Mouse (Mus musculus): Measurements from ENCODE around the gene Rpp14.

The Rpp14 gene

GRCm38 (mm10) chr14:8080165-8080679 lies at the start of gene Rpp14:
TSS of gene Rpp14 (plus strand) at chr14:8080367.
- DNase-seq (ENCODE audit: low read depth in 1 of 2, low spot score in 2 of 2) = peak; percentile 81 to 93

- no peak for DNase-seq (ENCODE audit: low read depth in 1 of 2, low spot score in 2 of 2)
Observed at GRCm38 (mm10) chr14:8030535-8030934, 49.6 kb upstream of the Rpp14 start.

DNA sequence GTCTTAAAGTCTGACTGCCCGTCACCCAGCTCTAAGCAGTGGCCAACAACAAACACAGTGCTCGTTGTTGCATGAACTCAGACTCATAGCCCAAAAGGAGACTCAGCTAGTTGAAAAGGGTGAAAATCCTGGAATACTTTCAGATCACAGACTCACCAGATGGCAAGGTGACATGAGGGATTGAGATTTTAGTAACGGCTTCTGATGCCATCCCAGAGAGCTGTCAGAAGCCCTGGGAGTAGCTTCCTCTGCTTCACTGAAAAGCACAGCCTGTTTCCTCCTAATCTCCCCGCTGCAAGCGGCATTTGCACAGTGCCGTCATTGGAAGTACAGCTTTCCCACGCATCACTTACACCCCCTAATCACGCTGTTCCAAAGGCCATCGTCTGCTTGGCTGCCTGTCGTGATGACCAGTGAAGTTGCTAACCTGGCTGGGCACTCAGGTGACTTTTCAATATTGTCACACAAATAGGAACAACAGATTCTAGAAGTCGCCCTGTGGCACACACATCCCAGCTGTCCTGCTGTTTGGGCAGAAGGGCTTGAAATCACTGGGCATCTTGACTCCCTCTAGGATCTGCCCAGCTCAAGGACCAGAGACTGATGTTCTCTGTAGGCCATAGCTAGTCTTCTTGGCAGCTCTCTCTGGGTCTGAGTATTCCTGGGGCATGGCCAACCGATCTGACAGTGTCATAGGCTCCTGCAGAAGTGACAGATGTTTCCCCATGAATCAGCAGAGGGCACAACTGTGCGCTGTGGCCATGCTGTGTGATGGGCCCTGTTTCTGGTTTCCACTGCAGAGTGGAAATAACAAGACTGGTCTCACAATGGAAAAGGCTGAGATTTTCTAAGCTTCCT lies 47.9 kb upstream of the Rpp14 start:
- DNase-seq (ENCODE audit: low read depth in 1 of 2, low spot score in 2 of 2) = no peak

GRCm38 (mm10) chr14:8034561-8034960 lies 45.6 kb upstream of the Rpp14 start:
- no peak for DNase-seq (ENCODE audit: low read depth in 1 of 2, low spot score in 2 of 2)

DNA sequence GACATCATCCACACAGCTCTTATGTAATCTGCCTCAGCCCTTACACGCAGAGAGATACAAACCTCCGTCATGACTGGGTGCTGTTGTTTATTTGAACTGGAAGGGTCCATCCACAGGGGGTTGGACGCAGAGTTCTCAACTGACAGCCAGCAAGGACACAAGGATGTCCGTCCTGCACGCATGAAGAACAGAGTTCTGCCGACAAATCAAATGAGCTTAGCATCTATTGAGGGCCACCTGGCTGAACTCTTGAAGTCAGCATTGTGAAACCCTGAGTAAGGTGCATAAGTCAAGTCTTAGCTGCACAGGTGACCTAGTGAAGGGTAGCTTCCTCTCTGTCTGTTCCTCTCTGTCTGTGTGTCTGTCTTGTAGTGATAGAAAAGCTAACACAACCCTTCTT lies 44.2 kb upstream of the Rpp14 start:
- no peak for DNase-seq (ENCODE audit: low read depth in 1 of 2, low spot score in 2 of 2)

- DNase-seq (ENCODE audit: low read depth in 1 of 2, low spot score in 2 of 2) = no peak
Observed at GRCm38 (mm10) chr14:8036406-8036805, 43.8 kb upstream of the Rpp14 start.

DNA sequence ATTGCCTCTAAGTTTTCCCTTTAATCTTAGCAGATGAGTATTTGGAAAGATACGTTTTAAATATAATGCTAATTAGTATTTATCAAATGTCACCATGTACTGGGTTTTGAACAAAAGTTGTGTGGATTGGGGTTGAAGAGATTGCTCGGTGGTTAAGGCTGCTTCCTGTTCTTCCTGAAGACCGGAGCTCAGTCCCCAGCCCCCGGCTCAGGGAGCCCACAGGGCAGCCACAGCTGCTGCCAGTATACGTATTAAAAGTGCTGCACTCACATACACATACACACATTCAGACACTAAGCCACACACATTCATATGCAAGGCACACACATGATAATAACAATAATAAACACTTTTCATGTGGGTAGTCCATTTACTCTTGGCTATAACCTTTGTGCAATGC lies 42.0 kb upstream of the Rpp14 start:
- DNase-seq (ENCODE audit: low read depth in 1 of 2, low spot score in 2 of 2) = no peak

DNA sequence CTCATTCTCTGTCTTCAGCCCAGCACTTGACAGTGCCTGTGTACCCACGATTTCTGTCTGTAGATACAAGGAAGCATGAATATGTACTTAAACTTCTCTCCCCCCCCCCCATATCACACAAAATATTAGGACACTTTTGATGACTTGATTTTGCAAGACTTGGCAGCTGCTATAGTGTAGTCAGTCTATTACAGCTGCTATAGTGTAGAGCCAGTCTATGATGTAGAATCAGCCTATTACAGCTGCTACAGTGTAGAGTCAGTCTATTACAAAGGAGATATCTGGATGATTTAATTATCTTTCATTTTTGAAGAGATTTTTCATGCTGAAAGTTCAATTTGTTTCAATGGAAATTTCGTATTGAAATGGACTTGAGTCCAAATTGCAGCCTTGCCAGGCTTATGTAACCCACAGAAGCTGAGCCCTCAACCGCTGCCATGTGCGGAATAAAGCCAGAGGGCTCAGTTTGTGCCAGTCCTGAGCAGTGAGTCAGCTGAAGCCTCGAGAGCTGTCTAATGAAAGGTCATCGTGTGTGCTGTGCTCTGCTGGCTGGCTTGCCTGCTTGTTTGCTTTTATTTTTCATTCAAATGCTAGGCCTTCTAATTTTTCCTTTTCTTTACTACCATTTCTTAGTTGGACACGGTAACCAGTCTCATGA lies 41.2 kb upstream of the Rpp14 start:
- DNase-seq (ENCODE audit: low read depth in 1 of 2, low spot score in 2 of 2) = no peak

DNA sequence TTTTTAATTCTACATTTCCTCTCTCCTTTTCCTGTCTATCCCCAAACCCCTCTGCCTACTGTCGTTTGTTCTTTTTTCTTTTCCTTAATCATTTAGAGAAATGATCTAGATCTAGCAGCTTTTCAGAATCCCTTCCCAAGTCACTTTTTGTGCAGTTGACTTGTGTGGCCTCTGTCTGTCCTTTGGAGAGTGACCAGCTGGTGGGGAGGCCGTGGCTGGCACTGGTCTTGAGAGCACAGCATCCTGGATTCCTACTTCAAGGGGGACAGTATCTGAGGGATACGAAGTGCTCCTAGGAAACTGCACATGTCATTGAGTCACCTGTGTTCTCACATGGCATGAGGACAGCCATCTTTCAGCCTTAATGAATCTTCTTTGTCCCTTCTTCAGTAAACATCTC lies 40.0 kb upstream of the Rpp14 start:
- no peak for DNase-seq (ENCODE audit: low read depth in 1 of 2, low spot score in 2 of 2)

DNA sequence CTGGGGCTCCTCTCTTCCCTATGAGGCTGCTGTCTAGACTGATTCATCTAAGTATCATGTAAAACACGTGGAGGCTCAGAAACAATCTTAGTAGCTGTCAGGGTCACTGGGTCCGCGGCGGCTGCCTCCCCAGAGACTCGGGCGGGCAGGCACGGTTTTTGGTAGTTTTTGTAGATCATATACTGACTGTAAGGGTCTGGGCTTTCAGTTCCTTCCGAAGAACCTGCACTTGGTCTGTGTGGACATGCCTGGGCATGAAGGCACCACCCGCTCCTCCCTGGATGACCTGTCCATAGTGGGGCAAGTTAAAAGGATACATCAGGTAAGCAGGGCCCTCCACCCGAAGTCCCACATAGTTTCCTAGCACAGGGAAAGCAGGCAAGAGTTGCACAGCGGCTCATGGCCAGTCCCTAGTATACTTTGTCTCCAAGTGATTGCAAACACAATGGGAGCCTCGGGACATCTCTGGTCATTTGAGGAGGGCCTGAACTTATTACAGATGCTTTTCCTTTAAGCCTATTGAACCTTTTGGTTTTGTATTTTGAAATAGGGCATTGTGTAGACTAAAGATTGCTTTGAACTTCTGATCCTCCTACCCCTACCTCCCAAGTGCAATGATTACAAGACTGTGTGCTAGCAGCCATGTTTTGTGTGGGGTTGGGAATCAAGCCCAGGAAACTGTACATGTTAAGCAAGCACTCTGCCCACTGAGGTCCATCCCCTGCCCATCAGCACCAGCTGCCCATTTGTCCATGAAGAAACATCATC lies 39.1 kb upstream of the Rpp14 start:
- DNase-seq (ENCODE audit: low read depth in 1 of 2, low spot score in 2 of 2) = no peak

DNA sequence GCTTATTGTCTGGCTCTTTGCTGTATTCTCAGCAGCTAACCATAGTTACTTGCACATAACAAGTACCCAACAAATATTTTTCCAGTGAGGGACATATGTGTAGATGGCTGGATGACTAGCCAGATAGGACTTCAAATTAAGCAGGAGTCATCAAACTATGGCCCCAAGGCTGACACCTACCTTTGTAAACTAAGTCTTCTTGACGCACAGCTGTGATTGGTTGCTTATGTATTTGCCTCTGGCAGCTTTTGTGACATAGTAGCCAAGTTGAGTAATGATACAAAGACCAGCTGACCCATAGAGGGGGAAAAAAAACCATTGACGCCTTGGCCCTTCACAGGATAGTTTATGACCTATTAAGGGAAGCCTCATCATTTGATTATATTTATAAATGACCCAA lies 38.0 kb upstream of the Rpp14 start:
- DNase-seq (ENCODE audit: low read depth in 1 of 2, low spot score in 2 of 2) = no peak

DNA sequence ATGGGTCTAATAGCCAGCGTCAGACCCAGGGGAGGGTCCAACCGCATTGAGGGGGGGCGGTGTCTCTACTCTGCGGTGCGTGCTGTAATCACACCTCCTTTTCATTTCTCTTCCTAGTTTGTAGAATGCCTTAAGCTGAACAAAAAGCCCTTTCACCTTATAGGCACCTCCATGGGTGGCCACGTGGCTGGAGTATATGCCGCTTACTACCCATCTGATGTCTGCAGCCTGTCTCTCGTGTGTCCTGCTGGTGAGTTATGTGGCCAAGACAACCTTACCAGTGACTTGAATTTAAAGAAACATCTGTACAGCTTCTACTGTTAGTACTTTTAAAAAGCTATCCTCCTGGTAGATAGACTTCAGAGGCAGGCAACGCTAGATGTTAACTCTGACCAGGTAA lies 37.6 kb upstream of the Rpp14 start:
- DNase-seq (ENCODE audit: low read depth in 1 of 2, low spot score in 2 of 2) = no peak

DNA sequence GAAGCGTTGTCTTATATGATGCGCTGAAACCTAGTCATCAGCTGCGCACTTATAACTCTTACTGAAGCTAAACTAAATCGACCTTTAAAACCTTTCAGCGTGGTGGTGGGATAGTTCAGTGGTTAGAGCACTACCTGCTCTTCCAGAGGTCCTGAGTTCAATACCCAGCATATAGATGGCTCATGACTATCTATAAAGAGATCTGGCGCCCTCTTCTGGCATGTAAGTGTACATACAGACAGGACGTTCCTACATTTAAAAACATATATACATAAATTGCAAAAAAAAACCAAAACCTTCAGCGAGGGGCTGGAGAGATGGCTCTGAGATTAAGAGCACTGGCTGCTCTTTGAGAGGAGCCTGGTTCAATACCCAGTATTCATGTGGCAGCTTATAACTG lies 35.8 kb upstream of the Rpp14 start:
- DNase-seq (ENCODE audit: low read depth in 1 of 2, low spot score in 2 of 2) = no peak

GRCm38 (mm10) chr14:8044786-8045185 lies 35.4 kb upstream of the Rpp14 start:
- DNase-seq (ENCODE audit: low read depth in 1 of 2, low spot score in 2 of 2) = no peak

DNA sequence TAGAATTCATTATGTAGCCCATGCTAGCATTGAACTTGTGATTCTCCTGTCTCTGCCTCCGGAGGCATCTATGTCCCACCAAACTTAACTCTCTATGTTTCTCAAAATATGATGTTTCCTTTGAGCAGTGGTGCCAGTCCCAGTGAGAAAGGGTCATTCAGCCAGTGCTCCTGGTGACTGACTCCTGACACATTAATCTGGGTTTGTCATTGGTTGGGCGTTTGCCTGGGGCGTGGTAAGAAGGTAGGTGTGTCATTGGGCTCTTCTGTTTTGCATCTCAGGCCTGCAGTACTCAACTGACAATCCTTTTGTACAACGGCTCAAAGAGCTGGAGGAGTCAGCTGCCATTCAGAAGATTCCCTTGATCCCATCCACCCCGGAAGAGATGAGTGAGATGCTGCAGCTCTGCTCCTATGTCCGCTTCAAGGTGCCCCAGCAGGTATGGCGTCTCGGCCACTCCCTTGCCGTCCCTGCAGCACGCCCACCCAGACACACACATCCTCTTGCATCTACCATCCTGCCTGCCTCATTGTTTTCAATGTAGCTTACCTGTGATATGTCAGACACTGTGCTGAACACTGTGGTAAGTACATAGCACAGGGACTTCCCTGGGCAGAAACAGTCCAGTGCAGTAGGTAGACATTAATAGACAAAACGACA lies 34.9 kb upstream of the Rpp14 start:
- DNase-seq (ENCODE audit: low read depth in 1 of 2, low spot score in 2 of 2) = no peak

- DNase-seq (ENCODE audit: low read depth in 1 of 2, low spot score in 2 of 2) = no peak
Observed at GRCm38 (mm10) chr14:8046839-8047238, 33.3 kb upstream of the Rpp14 start.

GRCm38 (mm10) chr14:8049334-8049733 lies 30.8 kb upstream of the Rpp14 start:
- no peak for DNase-seq (ENCODE audit: low read depth in 1 of 2, low spot score in 2 of 2)

GRCm38 (mm10) chr14:8051869-8052268 lies 28.3 kb upstream of the Rpp14 start:
- DNase-seq (ENCODE audit: low read depth in 1 of 2, low spot score in 2 of 2) = no peak

DNA sequence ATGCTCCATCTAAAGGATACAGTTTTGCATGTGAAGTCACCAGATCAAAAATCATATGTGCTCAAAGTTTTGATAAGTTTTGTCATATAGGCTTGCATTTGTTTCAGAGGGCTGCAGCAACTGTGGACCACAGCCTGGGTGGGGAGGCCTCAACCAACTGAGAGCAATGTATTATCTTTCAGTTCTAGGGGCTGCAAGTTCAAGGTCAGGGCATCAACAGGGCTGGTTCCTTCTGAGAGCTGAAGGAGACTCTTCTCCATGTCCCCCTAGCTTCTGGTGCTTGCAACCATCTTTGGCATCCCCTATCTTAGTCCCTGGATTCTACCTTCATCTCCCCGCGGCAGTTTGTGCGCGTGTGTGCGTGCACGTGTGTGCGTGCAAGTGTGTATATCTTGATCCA lies 27.5 kb upstream of the Rpp14 start:
- no peak for DNase-seq (ENCODE audit: low read depth in 1 of 2, low spot score in 2 of 2)

DNA sequence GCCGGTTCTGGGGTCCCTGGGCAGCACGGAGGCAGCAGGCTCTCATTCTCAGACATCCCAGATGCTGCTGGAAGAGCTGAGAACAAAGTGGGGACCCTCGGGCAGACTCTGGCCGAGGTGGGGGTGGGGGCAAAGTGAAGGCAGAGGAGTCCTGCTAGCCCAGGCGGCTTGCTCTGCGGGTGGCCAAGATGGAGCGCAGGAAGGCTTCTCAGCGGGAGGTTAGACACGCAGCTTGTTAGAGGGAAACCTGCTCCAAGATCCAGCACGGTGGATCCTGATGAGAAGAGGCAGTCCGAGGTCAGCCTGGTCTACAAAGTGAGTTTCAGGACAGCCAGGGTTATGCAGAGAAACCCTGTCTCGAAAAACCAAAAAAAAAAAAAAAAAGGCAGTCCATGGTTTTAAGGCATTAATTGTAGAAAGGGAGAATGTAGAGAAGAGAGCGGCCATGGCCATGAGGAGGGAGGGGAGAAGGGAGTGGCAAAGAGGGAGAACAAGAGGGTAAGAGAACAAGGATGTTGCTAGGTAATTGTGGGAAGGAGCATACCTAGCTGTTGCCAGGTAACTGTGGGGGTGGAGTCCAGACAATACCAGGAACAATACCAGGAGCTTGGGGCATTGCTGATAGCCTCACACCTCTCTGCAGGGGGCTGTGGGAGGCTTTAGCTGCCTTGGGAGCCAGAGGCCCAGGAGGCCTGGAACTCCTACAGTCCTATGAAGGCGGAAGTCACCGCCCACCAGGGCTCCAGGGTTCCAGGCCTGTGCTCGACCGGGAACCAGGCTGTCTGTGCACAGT lies 25.7 kb upstream of the Rpp14 start:
- DNase-seq (ENCODE audit: low read depth in 1 of 2, low spot score in 2 of 2) = no peak

Measured in monocyte, adult 2 months (primary cell).